Mouse (Mus musculus) activated CD4-positive, CD25-positive, alpha-beta regulatory T cell, adult 4 months (primary cell): ENCODE measurements around the gene Slc2a4. TPM values are rescaled to one million over a fixed set of nuclear protein-coding genes. Genes with fewer than 3 reads are reported as not detected.
A peak's percentile ranks its signal among the peaks of the same experiment; 100 is the strongest.
"Not testable (repeated sequence)": the region's sequence is repeated elsewhere in the genome, so short reads cannot be mapped to it uniquely, and the experiment has no call there.

ENCODE experiments used
- ATAC-seq: one replicate; pipeline ENCODE4 v1.8.0; 2017
- polyA plus RNA-seq, 2 experiments: library from polyadenylated mRNA; unstranded; fragments of 100-300 nt; shearing (Covaris generic); gene quantifications; one replicate each; pipeline ENCODE4 v1.2.1; 2017

Slc2a4 gene
- polyA plus RNA-seq, 2 experiments from 2014 or later = not detected

DNA sequence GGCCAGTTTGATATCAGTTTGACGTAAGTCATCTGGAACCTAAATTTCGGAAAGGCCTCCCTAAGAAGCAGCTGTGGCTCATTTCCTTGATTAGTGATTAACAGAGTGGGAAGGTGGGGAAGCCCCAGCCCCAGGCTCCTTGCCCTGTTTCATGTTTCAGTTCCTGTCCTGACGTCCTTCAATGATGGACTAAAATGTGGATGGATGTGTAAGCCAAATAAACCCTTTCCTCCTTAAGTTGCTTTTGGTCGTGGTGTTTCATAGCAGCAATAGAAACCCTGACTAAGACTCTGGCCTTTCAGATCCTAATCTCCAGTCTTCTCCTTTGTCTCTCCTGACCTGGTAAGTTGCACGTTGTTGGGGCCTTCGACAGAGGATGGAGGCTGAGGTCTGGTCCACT is 22.2 kb upstream of the Slc2a4 start:
- no peak for ATAC-seq

DNA sequence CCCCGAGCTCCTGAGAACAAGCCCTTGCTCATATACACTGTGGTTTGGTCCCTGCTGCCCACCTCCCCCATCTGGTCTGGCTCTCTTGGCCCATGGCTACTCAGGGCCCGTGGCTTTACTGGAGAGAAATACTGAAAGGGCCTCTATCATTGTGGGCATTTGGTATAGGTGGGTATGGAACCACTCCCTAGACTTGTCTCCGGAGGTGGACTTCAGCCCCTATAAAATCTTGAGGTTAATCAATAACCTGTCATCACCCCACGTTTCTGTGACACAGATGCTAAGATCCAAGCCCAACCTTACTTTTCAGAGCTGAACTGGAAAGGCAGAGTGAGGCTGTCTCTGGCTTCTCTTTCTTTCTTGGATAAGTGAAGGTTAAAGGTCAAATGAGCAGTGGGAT is 20.8 kb upstream of the Slc2a4 start:
- ATAC-seq = no peak

- no peak for ATAC-seq
Measured at GRCm38 (mm10) chr11:69966860-69967517, 19.0 kb upstream of the Slc2a4 start.

DNA sequence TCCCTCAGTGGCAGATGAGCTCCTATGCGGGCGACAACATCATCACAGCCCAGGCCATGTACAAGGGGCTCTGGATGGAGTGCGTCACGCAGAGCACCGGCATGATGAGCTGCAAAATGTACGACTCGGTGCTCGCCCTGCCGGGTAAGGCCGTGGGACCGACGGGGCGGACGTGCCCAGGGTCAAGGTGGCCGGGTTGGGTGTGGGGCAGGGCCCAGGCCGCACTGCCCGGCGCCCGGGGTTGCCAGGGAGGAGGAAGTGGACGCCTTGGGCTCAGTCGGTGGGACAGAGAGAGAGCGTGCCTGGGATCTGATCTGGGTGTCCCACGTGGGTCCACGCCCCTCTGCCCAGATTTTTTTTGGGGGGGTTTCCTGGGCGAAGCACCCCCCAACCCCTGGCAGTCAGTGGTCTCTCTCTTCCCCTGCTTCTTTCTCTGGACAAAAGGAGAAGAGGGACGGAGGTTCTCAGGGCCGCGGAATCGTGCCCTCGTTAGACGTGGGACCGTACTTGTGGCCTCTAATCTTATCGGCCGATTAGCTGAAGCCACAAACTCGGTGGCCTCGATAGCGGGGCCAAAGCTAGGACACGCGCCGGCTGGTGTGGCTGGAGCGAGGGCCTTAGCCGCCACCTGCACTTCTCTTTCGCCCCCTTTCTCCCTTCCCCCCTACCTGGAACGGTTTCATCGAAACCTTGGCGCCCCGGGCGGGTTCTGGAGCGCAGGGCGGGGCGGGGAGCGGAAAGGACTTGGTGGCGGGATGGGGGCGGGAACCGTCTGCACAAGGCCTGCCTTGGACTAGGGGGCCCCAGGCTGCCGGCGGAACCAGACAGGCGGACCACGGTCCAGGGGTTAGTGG is 18.2 kb upstream of the Slc2a4 start:
- no peak for ATAC-seq

DNA sequence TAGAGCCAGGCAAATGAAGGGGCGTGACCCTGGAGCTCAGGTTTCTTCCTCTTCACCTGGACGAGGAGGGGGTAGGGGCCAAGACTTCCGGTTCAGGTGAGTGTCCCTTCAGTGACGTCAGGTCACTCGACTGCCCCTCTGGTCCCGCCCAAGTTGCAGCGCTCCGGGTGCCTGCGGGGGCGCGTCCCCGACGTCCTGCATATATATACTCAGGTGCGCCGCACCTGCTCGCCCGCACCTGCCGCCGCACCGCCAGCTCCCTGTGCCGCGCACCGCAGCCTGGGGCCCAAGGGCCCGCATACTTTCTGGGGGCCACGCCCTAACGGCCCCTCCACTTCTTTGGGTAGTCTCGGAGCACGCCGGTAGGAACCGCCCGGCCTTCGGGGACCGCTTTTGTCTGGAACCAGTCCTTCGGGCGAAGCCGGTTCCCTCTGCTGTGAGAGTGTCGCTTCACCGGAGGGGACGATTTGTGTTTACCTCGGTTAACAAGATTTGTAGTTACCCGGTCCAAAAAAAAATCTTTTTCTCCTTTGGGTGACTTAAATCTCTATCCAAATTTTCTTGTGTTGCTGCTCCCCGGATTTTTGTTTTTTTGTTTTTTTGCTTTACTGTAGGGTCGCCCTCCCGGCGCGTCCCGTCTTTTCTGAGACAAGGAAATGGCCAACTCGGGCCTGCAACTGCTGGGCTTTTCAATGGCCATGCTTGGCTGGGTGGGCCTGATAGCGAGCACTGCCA is 17.4 kb upstream of the Slc2a4 start:
- ATAC-seq = no peak

GRCm38 (mm10) chr11:69964650-69965270 is 16.8 kb upstream of the Slc2a4 start, which contains the start of gene Cldn7:
TSS of gene Cldn7 (plus strand) at chr11:69964779.
- no peak for ATAC-seq

DNA sequence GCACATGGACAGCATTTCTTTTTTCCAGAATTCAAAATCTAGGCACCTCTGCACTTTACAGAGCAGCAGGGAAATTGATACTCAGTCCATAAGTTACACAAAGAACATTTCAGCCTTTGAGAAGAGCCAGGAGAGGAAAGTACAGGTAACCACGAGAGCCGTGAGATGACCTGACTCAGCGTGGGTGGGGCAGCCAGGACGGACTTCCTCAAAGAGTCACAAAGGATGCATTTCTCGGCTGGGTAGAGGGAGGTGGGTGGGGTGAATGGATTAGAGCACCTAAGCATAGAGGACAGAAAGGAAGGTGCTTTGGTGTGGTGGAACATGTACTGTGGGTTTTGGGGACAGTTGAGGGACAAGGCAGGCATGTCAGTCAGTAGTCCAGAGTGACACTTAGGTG is 13.9 kb upstream of the Slc2a4 start:
- no peak for ATAC-seq

DNA sequence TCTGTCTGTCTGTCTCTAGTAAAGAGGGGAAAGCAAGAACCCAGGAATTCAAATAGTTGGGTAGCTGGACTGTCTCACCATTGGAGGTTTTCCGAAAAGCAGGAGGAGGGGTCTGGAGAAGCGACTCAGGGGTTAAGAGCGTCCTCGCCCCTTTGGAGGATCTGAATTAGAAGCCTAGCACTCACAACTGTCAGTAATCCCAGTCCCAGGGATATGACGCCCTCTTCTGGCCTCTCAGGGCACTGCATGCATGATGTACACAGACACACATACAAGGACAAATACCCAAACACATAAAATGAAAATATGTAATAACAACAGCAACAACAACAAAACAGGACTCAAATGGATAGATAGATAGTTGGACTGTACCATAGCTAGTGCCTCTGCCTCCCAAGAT is 12.6 kb upstream of the Slc2a4 start:
- ATAC-seq = no peak

GRCm38 (mm10) chr11:69956218-69956617 is 8.2 kb upstream of the Slc2a4 start:
- ATAC-seq = no peak

DNA sequence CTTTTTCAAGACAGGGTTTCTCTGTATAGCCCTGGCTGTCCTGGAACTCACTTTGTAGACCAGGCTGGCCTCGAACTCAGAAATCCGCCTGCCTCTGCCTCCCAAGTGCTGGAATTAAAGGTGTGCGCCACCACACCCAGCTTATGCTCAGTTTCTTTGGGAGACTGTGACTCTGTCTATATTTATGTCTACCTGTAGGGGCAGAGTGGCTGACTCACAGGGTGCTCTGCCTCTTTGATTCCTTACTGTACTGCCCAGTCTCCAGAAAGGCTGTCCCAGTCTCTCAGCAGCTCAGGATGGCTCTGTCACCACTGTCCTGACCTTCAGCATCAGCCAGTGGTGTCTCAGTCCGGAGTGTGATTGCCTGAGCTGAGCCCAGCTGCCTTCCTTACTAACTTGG is 7.6 kb upstream of the Slc2a4 start:
- not testable (repeated sequence) for ATAC-seq

- no peak for ATAC-seq
Measured at GRCm38 (mm10) chr11:69953267-69953915, 5.4 kb upstream of the Slc2a4 start.

- no peak for ATAC-seq
Measured at GRCm38 (mm10) chr11:69952274-69952673, 4.3 kb upstream of the Slc2a4 start.

DNA sequence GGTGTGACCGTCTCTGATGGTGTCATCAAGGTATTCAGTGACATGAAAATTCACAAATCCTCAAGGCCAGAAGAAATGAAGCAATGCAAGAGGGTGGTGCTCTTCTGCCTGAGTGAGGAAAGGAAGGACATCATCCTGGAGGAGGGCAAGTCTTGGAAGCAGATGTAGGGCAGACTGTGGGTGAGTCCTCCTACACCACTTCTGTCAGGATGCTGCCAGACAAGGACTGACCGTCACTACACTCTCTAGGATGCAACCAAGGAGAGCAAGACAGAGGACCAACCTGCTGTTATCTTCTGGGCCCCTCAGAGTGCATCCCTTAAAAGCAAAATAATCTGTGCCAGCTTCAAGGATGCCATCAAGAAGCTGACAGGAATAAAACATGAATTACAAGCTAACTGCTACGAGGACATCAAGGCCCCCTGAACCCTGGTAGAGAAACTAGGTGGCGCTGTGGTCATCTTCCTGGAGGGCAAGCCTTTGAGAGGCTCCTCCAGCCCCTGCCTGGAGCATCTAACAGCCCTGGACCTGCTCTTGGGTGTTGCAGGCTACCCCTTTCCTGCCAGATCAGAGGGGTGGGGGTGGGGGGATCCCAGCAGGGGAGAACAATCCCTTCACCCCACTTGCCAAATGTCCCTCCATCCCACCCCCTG is 2.9 kb upstream of the Slc2a4 start:
- no peak for ATAC-seq

DNA sequence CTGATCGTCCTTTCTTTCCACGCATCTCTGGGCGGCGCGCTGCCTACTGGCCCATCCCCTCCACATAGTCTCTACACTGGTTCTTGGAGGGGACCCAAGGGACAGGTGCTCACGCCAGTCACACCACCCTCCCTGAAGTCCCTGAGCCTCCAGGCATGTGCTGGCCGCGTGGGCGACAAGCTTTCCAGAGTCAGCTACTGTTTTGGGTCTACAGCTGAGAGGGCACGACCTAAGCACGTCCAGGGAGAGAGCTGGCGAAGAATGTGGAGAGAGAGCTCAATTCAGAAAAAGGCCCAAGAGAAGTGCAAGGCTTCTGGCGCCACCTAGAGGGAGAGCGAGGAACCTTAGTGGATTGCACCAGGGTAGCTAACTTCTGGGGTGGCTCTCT is 769 bp upstream of the Slc2a4 start:
- peak; percentile 65 for ATAC-seq

DNA sequence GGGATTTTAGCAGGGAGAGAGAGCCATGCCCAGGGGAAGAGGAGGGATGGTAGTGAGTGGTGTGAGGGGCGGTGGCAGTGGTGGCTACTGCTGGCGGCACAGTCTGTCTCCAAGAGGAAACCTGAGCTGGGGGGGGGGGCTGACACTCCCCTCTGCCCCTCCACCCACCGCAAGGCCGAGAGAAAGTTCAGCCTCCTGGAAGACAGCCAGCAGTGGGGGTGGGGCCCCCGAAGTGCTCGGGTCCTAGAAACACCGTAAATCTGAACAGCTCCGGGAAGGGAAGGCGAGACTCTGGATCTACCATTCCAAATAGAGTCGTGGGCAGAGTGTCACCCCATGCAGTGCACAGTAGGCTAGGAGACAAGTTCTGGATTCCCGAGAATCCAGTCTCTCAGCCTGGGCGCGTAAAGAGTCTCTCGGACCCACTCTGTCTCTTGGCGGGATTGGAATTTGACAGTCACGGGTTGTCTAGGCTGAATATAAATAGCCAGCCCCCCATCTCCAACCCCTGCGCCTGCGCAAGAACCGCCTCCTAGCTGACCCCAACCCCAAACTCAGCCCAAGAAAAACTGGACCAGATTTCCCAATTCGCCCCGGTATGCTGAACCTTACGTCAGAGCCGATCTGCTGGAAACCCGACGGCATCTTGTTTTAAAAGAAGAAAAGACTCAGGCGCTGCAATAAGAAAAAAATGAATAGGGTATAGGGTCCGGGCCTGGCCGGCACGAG is 487 bp downstream of the Slc2a4 start:
- ATAC-seq = no peak

DNA sequence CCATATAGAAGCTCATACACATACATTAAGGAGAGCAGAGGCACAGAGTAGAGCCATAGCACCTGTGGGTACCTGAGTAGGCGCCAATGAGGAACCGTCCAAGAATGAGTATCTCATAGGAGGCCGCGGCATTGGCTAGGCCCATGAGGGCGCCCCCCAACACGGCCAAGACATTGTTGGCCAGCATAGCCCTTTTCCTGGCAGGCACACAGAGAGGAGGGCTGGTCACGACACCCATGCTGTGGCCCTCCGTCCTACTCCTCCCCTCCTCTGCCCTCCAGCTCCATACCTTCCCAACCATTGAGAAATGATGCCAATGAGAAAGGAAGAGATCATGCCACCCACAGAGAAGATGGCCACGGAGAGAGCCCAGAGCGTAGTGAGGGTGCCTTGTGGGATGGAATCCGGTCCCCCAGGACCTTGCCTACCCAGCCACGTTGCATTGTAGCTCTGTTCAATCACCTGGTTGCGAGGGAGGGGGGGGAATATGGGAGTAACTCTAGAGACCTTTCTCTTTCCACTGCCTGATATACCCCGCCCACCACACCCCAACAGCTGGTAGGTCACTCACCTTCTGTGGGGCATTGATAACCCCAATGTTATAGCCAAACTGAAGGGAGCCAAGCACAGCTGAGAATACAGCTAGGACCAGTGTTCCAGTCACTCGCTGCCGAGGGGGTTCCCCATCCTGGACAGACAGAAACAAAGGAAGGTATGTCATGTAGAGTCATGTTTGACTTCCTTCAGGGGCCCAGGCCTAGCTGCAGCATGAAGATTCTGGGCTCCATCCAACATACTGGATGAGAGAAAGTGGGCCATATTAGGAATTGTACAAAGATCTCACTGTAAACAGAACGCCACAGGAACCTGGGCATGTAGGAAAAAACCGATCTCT is 1.7 kb downstream of the Slc2a4 start:
- ATAC-seq = no peak

GRCm38 (mm10) chr11:69945216-69945615 is 2.8 kb downstream of the Slc2a4 start:
- no peak for ATAC-seq

GRCm38 (mm10) chr11:69940962-69941361 is 7.0 kb downstream of the Slc2a4 start:
- no peak for ATAC-seq

- no peak for ATAC-seq
Measured at GRCm38 (mm10) chr11:69939731-69940130, 8.3 kb downstream of the Slc2a4 start.

DNA sequence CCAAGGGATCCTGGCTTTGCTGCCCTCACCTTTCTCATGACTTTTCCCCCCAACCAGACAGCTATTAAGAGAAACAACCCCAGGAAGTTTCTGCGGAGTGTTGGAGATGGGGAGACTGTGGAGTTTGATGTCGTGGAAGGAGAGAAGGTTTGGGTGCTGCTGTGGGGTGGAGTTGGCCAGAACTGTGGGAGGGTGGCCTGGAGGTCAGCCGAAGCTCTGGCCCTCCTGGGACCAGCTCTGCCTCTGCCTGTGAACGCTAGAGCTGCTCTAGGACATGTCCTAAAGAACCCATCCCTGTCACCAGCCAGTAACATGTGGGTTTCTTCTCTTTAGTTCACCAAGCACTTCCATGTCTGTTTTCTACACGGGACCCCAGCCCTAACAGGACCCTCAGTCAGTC is 8.8 kb downstream of the Slc2a4 start:
- ATAC-seq = no peak
